Mouse (Mus musculus) midbrain, embryonic 13.5 days (tissue): ENCODE measurements around the gene Arhgef12. TPM values are rescaled to one million over a fixed set of nuclear protein-coding genes. Genes with fewer than 3 reads are reported as not detected.
"Not testable (repeated sequence)": the region's sequence is repeated elsewhere in the genome, so short reads cannot be mapped to it uniquely, and the experiment has no call there.

ENCODE experiments used
- ATAC-seq: fragments of 200-750 bp; cut with Nextera tagmentation; 2 replicates; pipeline ENCODE4 v1.8.0; 2017; ENCODE audit warnings: mild to moderate bottlenecking, moderate TSS enrichment, moderate library complexity
- H3K27ac ChIP-seq: fragments of 300-500 bp; sonication (generic); 2 replicates; pipeline ENCODE4 v1.5.1; 2015; ENCODE audit warnings: inconsistent platforms, mild to moderate bottlenecking, moderate library complexity
- H3K27me3 ChIP-seq: fragments of 300-500 bp; sonication (generic); 2 replicates; pipeline ENCODE4 v1.6.1; 2015; ENCODE audit warnings: mild to moderate bottlenecking, inconsistent platforms
- H3K36me3 ChIP-seq: fragments of 300-500 bp; sonication (generic); 2 replicates; pipeline ENCODE4 v1.6.1; 2015; ENCODE audit warnings: mild to moderate bottlenecking, inconsistent platforms
- H3K4me1 ChIP-seq: fragments of 300-500 bp; sonication (generic); replicated peaks from 2 replicates; pipeline ENCODE4 v1.6.1; 2015; ENCODE audit warnings: inconsistent platforms
- H3K4me2 ChIP-seq: fragments of 300-500 bp; sonication (generic); replicated peaks from 2 replicates; pipeline ENCODE4 v1.6.1; 2015; ENCODE audit warnings: moderate library complexity, mild to moderate bottlenecking, inconsistent platforms
- H3K4me3 ChIP-seq: fragments of 300-500 bp; sonication (generic); replicated peaks from 2 replicates; pipeline ENCODE4 v1.5.1; 2015; ENCODE audit warnings: mild to moderate bottlenecking, inconsistent platforms
- H3K9ac ChIP-seq: fragments of 300-500 bp; sonication (generic); replicated peaks from 2 replicates; pipeline ENCODE4 v1.6.1; 2015; ENCODE audit warnings: mild to moderate bottlenecking, inconsistent platforms
- H3K9me3 ChIP-seq: fragments of 300-500 bp; sonication (generic); 2 replicates; pipeline ENCODE4 v1.6.1; 2016; ENCODE audit warnings: mild to moderate bottlenecking, inconsistent platforms
- WGBS: fragments of 180-500 bp; shearing (Covaris S2); methylation state at CpG from one replicate; pipeline ENCODE4 v1.1.7; 2015; 5-methylcytosine and 5-hydroxymethylcytosine counted together
- polyA plus RNA-seq: library from polyadenylated mRNA; unstranded; fragments of >200 nt; fragmentation: Nextera tagmentation; extraction: Ambion mirVana; gene quantifications from 2 replicates; pipeline ENCODE4 v1.2.1, GENCODE M21; 2015

Gene Arhgef12
- polyA plus RNA-seq, 1 experiment from 2014 or later = 21.2 TPM

GRCm38 (mm10) chr9:43127101-43127787 lies 20.2 kb upstream of the Arhgef12 start:
- Histone ChIP-seq H3K9me3 (no peaks in the 10 kb centered on the region), H3K9ac (no peak overlapping the region), H3K4me1 (no peaks in the 10 kb centered on the region), H3K27me3 (no peaks in the 10 kb centered on the region), H3K4me2 (no peak overlapping the region), H3K27ac (no peak overlapping the region), H3K4me3 (no peak overlapping the region), H3K36me3 (no peaks in the 10 kb centered on the region)
- no peak for ATAC-seq
- WGBS = 78% methylated on average over 10 of the region's 10 CpGs

DNA sequence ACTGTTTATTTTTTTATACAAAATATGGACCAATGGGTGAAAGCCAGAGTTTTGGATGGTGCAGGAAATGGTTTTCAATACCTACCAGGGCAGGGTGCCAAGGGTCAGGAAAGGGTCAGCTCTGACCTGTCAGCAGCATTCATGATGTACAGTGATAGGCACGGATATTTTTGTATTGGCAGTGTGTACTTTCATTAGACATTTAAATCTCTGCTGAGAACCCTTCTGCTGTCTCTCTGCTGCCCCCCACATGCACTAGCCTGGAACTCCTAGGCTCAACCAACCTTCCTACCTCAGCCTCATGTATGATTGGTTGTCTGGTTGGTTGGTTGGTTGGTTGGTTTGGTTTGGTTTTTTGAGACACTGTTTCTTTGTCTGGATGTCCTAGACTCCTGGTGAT lies 15.3 kb upstream of the Arhgef12 start:
- H3K9me3 ChIP-seq = no peaks in the 10 kb centered on the region
- H3K36me3 ChIP-seq = no peaks in the 10 kb centered on the region
- no peak overlapping the region for H3K4me2 ChIP-seq
- 40% methylated on average over 1 of the region's 1 CpGs for WGBS
- H3K27me3 ChIP-seq = no peaks in the 10 kb centered on the region
- no peak overlapping the region for H3K9ac ChIP-seq
- H3K4me1 ChIP-seq = no peaks in the 10 kb centered on the region
- no peak overlapping the region for H3K27ac ChIP-seq
- H3K4me3 ChIP-seq = no peak overlapping the region
- ATAC-seq = no peak

- not testable (repeated sequence) for ATAC-seq, H3K4me2 ChIP-seq, H3K4me3 ChIP-seq, H3K27ac ChIP-seq, H3K27me3 ChIP-seq, H3K9me3 ChIP-seq, H3K9ac ChIP-seq, H3K36me3 ChIP-seq, H3K4me1 ChIP-seq
- WGBS = 95% methylated on average over 2 of the region's 2 CpGs
Observed at GRCm38 (mm10) chr9:43121948-43122347, 14.9 kb upstream of the Arhgef12 start.

DNA sequence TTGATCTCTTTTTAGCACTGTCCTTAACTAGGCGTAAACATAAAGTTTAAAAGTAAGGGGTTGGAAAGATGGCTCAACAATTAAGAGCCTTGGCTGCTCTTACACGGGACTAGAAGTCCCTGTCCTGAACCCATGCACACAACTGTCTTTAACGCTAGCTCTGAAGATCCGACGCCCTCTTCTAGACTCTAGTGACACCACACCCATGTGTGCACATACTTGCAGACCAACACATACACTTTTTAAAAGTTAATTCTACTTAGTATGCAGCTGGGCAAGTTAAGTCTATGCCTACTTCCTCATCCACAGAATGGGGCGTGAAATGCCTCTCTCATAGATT lies 9.9 kb upstream of the Arhgef12 start:
- no peak for ATAC-seq
- Histone ChIP-seq H3K9ac (no peak overlapping the region), H3K4me2 (peak overlapping the region; percentile 79), H3K4me3 (peak overlapping the region; percentile 78; the same call in 1 of the 2 replicates), H3K9me3 (no peaks in the 10 kb centered on the region), H3K27ac (no peak overlapping the region), H3K4me1 (peaks cover 11% of the 10 kb centered on the region), H3K27me3 (no peaks in the 10 kb centered on the region), H3K36me3 (peaks cover 4% of the 10 kb centered on the region; the same call in 1 of the 2 replicates)
- WGBS = 88% methylated on average over 6 of the region's 6 CpGs

DNA sequence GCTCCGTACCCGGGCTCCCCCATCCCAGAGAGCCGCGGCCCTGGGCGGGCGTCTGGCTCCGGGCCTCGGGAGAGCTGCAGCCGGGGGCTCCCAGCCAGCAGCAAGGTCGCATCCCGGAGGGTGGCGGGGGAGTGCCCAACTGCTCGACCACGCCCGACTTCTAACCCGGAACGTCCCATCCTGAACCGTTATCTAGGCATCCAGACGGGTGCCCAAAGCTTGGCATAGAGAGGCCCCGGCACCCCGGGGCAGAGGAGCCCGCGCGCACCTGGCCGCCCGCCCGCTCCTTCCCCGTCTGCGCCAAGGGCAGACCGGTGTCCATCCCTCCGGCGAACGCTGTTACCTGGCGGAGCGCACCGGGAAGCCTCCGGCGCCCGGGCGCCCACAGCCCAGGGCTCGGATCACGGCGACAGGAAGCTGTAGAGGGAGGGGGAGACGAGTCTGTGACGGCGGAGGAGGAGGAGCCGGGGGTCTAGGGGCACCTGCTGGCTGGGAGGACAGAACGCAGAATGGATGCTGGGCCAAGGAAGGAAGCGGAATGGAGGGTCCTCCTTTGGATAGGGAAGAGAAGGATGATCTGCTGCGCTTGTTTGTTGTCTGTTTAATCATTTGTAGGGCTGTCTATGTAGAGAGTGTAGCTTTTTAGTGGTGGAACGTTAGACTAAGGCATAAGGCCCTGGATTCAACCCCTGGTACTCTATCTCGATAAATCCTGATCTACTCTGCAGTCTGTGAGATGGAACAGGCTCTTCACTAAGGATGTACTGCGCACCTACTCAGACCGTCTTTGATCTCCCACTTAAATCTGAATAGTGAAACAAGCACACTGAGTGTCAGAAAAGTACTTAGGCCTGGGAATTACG lies 9.3 kb upstream of the Arhgef12 start, which contains the start of gene Tmem136:
Gene Tmem136, minus strand, starts transcription at position 437 of the 863 bp plus-strand sequence.
- peak; percentile 99 for ATAC-seq
- H3K9me3 ChIP-seq = no peaks in the 10 kb centered on the region
- H3K9ac ChIP-seq = peak within 1 kb of the TSS; percentile 95
- peaks cover 11% of the 10 kb centered on the region for H3K4me1 ChIP-seq
- no peaks in the 10 kb centered on the region for H3K27me3 ChIP-seq
- 0 out of 2 replicates have a peak within 1 kb of the TSS, but pooled peaks have one; percentile 6 for H3K27ac ChIP-seq
- H3K4me3 ChIP-seq = peak within 1 kb of the TSS; percentile 78
- WGBS = 4% methylated on average over 52 of the region's 55 CpGs
- peaks cover 10% of the 10 kb centered on the region for H3K36me3 ChIP-seq
- H3K4me2 ChIP-seq = peak within 1 kb of the TSS; percentile 79

DNA sequence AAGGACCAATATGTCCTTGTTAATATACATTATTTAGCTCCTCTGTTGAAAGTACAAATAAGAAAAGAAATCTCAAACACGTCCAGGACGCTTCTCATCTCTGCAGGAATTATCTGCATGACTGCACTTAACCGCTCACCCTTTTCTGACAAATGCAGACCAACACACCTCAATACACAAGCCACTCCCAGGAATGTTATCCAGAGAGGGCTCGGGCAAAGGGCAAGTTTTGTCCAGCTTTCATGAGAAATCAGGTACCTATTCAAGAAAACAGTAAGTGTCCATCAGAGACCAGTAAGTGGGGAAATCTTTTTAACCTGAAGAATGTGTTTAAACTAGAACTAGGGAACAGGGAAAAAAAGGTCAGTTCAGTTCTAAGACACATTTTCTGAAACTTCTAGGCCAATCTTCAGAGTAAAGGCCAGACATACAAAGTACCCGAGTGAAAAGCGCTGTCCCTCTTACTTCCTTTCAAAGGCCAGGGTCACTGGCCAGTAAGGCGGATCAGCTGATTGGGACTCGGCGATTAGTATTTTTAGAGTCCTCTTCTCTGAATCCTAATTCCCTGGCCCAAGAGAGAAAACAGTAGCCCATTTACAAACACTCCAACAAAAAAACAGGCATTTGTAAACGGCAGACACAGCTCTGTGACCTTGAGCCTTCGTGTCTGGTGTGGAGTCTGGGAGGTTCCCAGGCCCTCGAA lies 8.5 kb upstream of the Arhgef12 start:
- peak overlapping the region; percentile 78 for H3K4me3 ChIP-seq
- H3K9me3 ChIP-seq = no peaks in the 10 kb centered on the region
- 11% methylated on average over 12 of the region's 12 CpGs for WGBS
- no peaks in the 10 kb centered on the region for H3K27me3 ChIP-seq
- H3K27ac ChIP-seq = no peak overlapping the region
- peak overlapping the region; percentile 95 for H3K9ac ChIP-seq
- peaks cover 18% of the 10 kb centered on the region for H3K36me3 ChIP-seq
- H3K4me2 ChIP-seq = peak overlapping the region; percentile 79
- H3K4me1 ChIP-seq = peaks cover 11% of the 10 kb centered on the region
- no peak for ATAC-seq

DNA sequence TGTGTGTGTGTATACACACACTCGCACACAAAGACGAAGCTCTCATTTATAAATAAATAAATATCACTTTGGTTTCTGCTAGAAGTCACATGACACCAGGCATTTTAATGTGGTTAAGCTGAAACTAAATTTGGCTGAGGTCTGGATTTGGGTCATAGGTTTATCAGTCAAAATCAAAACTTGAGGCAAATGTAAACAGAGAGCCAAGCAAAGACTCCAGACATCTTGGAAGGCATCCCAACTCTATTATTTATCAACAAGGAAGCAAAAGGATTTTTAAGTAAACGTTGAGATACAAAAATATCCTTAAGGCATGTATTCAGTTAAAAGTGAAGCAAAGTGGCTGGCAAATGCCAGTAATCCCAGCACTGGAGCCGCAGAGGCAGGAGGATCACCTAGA lies 7.8 kb upstream of the Arhgef12 start:
- no peaks in the 10 kb centered on the region for H3K27me3 ChIP-seq
- peaks cover 20% of the 10 kb centered on the region for H3K36me3 ChIP-seq
- ATAC-seq = no peak
- WGBS = 99% methylated on average over 4 of the region's 4 CpGs
- H3K9ac ChIP-seq = no peak overlapping the region
- no peak overlapping the region for H3K27ac ChIP-seq
- 0 out of 2 replicates have a peak overlapping the region, but pooled peaks have one; percentile 79 for H3K4me2 ChIP-seq
- H3K9me3 ChIP-seq = no peaks in the 10 kb centered on the region
- H3K4me3 ChIP-seq = no peak overlapping the region
- peaks cover 11% of the 10 kb centered on the region for H3K4me1 ChIP-seq

DNA sequence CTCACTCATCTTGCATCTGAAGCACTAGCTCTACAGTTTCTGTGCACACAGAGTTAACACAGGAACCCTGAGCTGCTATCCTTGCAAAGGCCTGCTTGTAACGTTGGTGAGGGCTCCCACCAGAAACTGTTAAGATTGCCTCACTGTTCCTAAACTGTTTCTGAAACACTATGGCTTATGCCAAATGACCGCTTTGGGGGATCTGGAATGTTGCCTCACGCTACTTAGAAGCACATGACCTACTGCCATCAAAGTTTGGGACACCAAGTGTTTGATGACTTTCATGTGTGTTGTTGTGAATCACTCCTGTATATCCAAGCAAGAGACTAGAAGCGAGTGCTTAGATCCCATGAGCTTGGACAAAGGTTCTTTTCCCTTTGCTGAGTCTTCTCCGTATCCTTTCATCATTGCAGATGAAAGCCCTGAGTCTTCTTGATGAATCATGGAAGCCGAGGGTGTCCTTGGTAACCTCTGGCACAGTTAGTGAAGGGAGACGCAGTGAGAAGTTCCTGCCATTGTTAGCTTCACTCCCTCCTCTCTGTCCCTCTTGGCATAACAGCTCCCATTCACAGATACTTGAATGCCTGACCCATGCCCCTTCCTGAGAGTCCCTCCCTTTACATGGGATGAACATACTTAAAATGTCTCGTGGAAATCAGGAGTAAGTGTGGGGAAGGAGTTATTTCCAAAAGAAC lies 3.4 kb upstream of the Arhgef12 start:
- peaks cover 20% of the 10 kb centered on the region for H3K36me3 ChIP-seq
- peaks cover 16% of the 10 kb centered on the region for H3K4me1 ChIP-seq
- WGBS = 84% methylated on average over 8 of the region's 8 CpGs
- no peaks in the 10 kb centered on the region for H3K9me3 ChIP-seq
- no peak overlapping the region for H3K27ac ChIP-seq
- H3K27me3 ChIP-seq = no peaks in the 10 kb centered on the region
- H3K4me2 ChIP-seq = no peak overlapping the region
- no peak overlapping the region for H3K9ac ChIP-seq
- no peak overlapping the region for H3K4me3 ChIP-seq
- ATAC-seq = no peak

GRCm38 (mm10) chr9:43109125-43109524 lies 2.1 kb upstream of the Arhgef12 start:
- 87% methylated on average over 7 of the region's 7 CpGs for WGBS

GRCm38 (mm10) chr9:43108721-43109120 lies 1.7 kb upstream of the Arhgef12 start:
- no peak overlapping the region for H3K4me3 ChIP-seq
- WGBS = 90% methylated on average over 3 of the region's 3 CpGs
- peaks cover 20% of the 10 kb centered on the region for H3K36me3 ChIP-seq
- H3K4me2 ChIP-seq = no peak overlapping the region
- H3K9ac ChIP-seq = no peak overlapping the region
- H3K4me1 ChIP-seq = peaks cover 25% of the 10 kb centered on the region
- H3K27me3 ChIP-seq = no peaks in the 10 kb centered on the region
- no peak overlapping the region for H3K27ac ChIP-seq
- no peak for ATAC-seq
- no peaks in the 10 kb centered on the region for H3K9me3 ChIP-seq

More at GRCm38 (mm10) chr9:43109125-43109524, 2.1 kb upstream of the Arhgef12 start:
- Histone ChIP-seq H3K27ac (no peak overlapping the region), H3K4me3 (no peak overlapping the region), H3K27me3 (no peaks in the 10 kb centered on the region), H3K4me2 (no peak overlapping the region), H3K4me1 (peaks cover 21% of the 10 kb centered on the region), H3K9me3 (no peaks in the 10 kb centered on the region), H3K36me3 (peaks cover 20% of the 10 kb centered on the region), H3K9ac (no peak overlapping the region)
- no peak for ATAC-seq

DNA sequence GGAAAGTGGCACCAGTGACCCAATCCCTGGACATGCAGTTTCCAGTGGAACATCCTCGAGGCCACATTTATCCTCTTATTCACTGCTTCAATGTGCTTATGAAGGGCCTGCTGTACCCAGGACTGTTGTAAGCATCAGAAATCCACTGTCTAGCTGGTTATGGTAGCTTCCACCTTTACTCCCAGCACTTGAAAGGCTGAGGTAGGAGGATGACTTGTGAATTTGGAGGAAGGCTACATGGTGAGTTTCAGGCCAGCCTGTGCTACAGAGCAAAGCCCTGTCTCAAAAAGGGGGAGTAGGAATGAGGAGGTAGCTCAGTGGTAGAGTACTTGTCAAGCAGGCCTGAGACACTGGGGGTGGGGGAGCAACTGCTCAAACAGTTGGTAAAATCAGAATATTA lies 1.0 kb upstream of the Arhgef12 start:
- Histone ChIP-seq H3K27ac (no peak overlapping the region), H3K27me3 (no peaks in the 10 kb centered on the region), H3K9me3 (no peaks in the 10 kb centered on the region), H3K4me1 (peaks cover 31% of the 10 kb centered on the region), H3K9ac (no peak overlapping the region), H3K4me3 (no peak overlapping the region), H3K4me2 (no peak overlapping the region), H3K36me3 (peaks cover 20% of the 10 kb centered on the region)
- no peak for ATAC-seq
- 90% methylated on average over 1 of the region's 1 CpGs for WGBS
